Mouse (Mus musculus) retina, embryonic 14.5 days (tissue): ENCODE data around the gene Usp29.
"Not testable (repeated sequence)": the region's sequence is repeated elsewhere in the genome, so short reads cannot be mapped to it uniquely, and the experiment has no call there.

Experiments used
- DNase-seq: peaks from one replicate; pipeline ENCODE4 v3.0.0-alpha.2; 2015; ENCODE audit warnings: low spot score

Usp29 gene

DNA sequence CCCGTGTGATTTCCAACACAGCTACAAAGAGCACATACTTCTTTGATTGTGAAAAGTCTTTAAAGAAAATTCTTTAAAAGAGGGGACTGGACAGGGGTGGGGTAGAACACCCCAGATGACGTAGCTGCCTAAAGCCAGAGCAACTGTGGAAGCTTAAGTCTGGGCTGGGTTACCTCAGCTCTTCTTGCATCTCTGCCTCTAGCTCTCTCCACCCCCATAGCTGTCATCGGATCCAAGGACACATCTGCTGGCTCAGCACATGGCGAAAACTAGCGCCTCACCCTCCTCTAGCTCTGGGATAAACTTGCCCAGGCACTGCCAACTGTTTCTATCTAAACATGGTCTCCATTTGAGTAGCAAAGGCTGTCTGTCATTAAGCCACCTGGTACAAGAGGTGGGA is 34.9 kb downstream of the Usp29 start:
- no peak for DNase-seq

DNA sequence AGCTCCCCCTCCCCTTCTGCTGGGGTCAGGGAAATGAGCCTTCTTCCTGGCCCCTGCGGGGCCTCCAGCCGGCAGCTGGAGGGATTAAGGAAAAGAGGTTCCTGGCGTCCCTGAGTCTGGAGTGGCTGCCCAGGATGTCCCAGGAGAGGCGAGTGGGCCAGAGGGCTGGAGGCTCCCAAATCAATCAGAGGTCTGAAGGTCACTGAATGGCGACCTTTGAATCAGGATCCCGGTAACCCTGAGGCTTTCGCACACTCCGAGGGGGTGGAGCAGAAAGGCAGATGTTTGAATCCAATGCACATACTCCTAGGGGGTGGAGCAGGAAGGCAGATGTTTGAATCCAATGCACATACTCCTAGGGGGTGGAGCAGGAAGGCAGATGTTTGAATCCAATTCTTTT is 39.9 kb downstream of the Usp29 start:
- DNase-seq, result peak; percentile 32

DNA sequence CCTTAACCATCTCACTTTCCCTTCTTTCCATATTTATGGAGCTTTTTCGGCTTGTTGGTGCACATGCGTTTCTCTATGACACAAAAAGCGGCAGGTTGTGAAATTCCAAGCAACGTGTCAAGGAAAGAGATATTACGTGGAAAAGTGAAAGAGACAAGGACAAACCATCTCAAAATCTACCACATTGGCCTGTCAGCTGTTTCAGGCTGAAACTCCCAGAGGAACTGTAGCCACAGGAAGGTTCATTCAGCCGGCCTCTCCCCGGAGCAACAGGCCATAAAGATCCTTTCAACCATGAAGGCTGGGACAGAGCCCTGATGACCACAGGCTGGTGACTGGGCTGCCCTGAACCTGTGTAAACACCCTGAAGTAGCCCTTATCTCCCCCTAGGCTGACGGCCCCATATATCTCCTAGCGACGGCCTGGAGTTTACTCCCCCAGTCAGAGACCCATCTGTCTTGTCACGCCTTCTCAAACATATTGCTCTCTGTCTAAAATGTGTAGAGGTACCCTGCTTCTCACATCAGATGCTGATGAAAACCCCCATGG is 43.6 kb downstream of the Usp29 start:
- not testable (repeated sequence) for DNase-seq

DNA sequence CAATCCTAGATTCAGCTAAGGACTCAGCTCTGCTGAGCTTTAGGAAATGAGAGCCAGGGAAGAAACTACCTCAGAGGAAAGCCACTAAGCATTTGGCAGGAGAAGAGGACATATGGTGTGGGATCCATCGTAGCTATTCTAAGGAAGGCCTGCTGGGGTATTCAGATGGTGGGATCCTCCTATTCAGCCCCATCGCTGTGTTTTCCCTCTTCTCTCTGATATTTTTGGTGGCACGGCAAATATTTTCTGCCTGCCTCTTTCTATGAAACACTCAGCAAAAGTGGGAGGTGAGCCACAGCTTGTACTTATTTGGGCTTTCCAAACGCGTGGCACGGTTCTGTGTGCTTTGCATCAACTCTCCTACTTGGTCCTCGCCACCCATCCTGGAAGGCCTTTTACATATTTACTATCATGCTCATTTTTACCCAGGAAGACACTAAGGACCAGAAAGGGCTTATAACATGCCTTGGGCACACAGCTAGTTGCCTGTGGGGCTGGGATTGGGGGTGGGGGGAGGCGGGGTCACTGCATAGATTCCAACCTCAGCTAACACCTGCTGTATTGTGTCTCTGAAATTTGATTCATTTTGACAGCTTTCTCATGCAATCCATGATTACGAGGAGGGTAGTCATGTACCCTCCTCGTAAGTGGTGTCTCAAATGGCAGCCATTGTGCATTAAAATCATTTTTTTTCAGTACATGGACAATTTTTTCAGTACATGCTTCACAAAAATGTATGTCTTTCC is 46.1 kb downstream of the Usp29 start:
- DNase-seq, result no peak

DNA sequence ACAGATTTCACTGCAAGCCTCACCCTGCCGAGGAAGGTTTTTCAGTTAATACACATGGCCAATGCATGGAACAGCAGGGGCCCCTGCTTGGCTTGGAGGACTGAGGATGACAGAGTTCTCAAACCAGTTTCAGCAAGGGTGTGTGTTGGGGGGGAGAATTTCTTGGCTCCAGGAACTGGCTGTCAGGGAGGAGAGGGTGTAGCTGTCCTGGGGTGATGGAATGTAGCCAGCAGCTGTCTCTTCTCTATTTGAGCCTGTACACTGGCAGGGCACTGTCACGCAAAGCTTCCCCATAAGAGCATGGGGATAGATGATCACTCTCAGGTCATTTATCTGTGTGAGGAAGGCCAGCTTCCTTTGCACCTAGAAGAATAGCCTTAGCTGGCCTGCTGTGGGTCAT is 46.7 kb downstream of the Usp29 start:
- DNase-seq, result no peak

DNA sequence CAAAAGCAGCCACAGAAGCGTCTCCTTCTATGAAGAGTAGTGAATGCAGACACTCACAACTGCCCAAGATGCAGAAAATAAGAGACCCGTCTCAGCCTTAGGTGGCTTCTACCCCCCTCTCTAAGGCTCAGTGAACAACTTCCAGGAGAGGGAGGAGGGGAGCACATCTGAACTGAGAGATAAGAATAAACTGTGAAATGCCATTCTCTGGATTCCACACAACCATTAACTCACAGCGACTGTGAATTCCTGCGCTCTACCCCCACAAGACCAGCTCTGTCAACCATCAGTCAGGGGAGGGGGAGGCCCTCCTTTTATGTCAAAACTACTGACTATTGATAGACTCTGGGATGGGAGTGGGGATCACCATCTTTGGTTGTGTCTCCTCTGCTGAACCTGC is 47.3 kb downstream of the Usp29 start:
- no peak for DNase-seq

DNA sequence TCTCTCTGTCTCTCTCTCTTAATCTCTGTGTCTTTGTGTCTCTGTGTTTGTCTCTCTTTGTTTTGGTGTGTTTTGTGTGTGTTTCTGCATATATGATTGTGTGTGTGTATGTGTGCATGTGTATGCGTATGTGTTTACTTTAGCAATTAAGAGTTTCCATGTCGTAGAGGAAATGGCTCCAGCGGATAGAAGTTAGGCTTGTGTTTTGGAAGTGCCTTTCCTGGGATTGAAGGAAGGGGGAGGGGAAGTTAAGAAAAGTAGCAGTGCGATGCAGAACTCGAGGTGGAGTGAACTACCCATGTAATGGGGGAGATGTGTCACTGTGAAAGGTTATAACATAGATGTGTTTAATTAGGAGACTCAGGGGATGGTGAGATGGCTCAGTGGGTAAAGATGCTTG is 48.8 kb downstream of the Usp29 start:
- no peak for DNase-seq

DNA sequence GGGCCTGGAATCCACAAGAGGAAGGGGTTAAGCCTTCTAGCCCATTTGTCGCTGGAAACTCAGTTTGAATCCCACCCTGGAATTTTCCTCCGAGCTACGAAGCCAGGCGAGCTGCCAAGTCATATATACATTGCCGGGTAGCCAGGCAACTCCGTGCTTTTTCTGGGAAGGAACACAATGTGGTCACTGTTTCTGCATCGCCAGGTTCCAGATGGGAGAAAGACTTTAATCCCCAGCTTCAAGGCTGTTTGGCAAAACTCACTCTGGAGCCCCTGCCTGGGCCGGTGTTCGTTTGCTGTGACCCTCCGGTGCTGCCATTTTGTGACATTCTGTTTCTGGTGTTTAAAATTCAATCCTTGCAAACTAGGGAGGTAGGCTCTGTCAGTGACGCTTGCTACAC is 51.2 kb downstream of the Usp29 start:
- peak; percentile 35 for DNase-seq

DNA sequence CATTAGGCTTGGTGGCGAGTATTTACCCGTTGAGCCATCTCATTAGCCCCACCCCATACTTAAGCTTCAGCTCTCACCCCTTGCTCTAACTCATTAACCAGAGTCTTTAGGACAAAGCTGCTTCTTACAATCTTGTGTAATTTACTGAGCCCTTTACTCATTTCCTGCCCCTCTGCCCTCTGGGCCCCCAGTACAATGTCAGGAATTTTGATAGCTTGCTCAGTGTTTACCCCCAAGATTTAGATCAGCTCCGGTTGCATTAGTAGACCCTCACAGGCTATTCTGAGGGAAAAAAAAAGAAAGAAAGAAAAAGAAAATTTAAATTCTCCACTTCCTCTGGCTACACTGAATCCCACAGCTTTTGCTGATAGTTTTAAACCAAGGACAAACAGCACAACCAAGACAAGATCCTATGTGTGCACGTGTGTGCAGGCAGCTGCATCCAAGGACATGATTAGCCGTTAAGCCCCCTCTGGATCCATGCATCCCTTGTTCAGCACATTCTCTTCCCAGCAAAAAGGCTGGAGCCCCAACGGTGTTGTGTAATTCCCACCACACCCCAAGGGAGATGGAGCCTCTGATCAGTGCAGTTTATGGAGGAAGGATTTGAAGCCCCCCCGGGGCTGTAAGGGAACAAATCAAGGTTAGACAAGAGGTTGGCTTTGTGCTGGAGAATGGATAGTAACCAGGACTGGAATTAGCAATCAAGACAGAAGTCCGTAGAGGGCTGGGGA is 54.1 kb downstream of the Usp29 start:
- DNase-seq, result peak; percentile 68

DNA sequence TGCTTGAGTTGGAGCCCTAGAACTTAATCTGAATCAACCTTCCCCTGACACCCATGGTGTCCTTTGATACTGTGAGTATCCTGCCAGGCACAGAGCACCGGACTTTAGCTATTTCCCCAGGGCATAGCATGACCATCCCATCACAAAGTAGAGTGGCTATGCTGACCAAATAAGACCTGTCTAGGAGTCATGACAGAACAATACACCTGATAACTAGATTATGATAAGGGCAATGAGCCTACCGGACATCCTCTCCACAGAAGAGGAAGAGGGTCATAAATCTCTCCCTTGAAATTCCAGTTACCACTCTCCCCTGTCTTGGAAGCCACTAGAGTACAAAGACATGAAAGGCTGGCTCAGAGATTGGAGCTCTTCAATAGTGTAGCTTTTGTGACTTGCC is 56.6 kb downstream of the Usp29 start:
- DNase-seq, result no peak

DNA sequence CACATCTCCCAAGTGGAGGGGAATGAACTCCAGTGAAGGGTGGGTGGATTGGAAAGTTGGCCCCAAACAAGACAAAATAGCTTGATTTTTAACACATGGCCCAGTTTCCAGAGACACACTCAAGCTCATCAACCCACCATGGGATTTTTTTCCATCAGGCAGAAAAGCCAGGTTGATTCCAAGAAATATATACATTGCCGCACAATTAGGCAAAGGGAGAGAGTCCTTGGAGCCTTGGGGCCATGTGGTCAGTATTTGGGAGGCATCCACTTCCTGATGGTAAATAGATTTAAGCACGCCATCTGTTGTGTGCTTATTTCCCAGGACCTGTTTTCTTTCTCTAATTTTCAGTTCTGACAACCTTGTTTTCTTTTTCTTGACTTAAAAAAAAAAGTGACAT is 57.7 kb downstream of the Usp29 start:
- DNase-seq, result no peak

DNA sequence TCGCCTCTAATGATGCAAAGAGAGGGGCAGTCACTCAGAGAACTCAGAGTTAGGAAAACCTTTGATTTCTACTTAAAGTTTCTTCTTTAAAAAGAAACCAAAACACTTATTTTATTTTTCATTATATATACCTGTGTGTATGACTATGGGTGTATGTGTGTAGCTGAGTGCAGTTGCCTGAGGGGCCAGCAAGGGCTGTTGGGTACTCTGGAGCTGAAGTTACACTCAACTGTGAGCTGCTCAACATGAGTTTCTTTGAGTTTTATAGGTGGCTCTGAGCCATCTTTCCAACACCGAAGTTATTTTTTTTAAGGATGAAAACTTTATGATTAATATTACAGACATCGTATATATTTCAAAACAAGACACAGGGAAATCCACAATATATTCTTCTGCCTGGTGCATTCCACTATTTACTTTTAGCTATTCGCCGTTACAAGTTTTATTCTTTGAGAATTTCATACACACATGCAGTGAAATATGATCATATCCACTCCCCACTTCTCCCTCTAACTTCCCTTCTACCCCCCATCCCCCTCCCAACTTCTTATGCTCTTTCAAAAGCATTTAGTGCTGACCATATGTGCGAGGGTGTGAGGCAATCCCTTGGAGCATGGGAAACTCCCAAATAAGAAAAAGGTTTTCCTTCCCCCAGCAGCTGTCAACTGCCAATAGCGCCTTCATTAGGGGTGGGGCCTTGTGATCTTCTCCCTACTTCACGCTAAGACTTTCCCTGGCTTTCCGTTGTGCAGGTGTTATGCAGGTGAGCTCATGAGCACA is 61.1 kb downstream of the Usp29 start:
- no peak for DNase-seq

DNA sequence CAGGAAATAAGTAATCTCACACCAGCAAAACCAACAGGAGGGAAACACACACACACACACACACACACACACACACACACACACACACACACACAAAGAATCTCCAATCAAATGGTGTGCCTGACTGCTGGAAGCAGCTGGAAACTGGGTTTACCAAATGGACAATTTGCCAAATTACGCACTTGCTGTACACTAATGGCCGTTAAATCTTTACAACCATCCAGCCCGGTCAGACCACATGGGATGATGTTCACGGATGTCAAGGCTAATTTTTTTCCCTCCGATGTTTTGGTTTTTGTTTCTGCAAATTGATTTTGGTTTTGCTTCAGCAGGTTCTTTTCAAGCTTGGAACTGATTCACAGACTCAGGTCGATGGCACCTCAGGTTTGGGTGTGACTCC is 62.9 kb downstream of the Usp29 start:
- DNase-seq, result no peak

DNA sequence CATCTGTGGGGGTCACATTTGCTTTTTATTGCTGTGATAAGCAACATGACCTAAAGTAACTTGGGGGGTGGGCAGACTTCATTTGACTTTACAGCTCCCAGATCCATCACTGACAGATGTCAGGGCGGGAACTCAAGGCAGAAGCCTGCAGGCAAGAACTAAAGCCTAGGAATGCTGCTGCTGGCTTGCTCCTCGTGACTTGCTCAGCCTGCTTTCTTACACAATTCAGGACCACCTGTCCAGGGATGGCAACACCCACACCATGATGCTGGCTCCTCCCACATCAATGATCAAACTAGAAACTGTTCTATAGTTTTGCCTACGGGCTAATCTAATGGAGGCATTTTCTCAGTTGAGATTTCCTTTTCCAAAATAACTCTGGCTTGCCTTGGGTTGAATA is 63.4 kb downstream of the Usp29 start:
- no peak for DNase-seq

DNA sequence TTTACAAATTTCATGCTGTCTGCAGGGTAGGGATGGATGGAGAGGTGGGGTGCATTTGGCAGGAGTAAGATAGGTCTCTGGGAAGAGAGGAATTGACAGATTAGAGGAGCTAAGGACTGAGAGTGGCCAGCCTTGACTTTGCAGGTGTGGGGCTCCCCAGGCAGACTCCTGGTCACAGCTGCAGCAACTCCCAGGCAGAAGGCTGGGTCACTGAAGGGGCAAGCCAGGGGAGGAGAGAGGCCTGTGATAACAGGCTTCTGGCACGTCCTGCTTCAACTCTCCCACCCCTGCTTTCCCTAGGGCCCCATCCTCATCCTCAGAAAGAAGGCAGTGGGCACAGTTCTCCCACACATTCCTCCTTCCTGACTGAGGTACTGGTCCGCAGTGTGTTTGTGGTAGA is 67.0 kb downstream of the Usp29 start:
- no peak for DNase-seq

DNA sequence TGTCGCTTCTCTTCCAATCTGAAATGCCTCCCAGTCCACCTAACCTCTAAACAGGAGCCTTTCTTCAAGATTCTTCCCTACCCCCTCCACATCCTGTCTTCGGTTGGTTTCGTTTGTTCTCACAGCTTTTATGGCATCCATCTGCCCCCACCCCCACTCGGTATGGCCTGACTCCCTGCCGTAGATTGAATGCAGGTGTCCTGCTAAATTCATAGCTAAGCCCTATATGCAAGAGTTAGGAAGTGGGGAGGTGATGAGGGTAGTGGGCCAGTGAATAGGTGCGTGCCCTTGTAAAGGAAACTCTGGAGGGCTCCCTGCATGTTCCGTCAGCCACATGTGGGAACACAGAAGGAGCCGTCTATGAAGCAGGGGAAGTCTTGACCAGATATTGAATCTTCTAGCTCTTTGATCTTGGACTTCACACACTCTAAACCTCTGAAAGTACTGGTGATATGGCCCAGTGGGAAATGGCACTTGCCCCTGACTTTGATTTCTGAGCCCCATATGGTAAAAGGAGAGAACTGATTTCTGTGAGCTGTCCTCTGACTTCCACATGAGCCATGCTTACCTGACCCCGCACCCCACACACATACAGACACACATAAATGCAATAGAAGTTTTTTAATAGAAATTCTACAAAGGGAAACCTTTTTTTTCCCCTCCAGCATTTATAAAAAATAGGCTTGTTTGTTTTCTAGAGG is 68.9 kb downstream of the Usp29 start:
- no peak for DNase-seq

DNA sequence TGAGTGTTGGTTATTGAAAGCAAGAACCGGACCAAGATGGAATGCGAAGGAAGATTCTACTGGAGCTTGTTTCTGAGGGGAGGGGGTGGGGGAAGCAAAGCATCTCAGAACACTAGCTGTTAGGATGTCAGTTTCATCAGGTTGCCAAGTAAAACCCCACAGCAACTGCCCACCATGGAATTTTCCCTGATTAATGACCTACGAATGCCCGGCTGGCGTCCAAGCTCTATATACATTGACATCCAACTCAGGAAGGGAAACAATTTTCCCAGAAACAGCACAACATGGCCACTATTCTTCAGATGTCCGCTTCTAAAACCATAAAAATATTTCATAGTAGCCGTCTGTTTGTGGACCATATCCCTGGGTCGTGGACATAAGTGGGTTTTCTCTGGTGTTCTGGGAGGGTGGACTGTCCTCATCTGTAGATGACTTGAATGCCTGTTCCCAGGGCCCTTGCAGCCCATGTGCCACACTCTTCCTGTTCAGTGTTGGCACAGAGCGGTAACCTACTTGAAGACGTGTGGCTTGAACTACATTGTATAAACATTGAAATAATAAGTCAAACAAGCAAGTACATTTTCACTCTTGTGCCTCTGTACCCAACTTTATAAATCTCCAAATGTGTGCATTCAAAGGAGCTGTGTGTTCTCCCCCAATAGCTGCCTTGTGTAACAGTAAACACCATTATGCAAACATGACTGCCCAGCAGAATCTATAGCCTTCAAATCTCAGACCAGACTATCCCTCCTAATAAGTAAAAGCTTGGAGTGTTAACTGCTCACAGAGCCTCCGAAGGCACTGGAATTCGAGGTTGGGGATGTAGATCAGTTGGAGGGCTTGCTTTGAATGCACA is 70.4 kb downstream of the Usp29 start:
- no peak for DNase-seq

DNA sequence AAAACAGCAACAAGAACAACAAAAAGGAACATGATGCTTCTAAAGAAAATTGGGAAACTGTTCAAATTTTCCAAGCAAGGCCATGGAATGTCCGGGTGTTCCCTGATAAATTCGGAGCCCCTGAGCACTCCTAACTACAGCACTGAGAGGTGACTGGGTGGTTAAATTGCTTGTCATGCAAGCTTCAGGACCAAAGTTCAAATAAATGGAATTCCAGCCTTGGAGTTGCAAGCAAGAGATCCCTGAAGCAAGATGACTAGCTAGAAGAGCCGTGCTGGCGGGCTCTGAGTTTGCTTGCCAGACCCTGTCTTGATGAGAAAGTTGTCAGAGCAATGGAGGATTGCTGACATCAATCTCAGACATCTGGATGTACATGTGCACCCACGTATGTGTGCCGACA is 71.3 kb downstream of the Usp29 start:
- DNase-seq, result no peak

DNA sequence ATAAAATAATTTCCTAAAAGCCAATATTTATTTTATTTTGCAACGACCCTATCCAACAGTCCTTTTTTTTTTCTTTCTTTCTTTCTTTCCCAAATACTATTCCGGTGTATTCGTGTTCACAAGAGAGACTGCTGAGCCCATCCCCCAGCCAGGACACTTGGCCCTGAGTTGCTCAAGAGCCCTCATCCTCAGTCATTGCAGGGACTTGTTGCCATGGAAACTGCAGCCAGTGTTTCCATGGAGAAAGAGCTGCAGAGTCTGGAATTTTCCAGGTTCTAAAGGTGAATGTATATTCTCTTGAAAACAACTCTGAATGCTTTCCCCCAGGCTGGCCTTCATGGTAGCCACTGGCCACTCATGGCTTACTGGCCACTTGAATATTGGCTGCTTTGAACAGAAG is 80.2 kb downstream of the Usp29 start:
- peak; percentile 21 for DNase-seq

DNA sequence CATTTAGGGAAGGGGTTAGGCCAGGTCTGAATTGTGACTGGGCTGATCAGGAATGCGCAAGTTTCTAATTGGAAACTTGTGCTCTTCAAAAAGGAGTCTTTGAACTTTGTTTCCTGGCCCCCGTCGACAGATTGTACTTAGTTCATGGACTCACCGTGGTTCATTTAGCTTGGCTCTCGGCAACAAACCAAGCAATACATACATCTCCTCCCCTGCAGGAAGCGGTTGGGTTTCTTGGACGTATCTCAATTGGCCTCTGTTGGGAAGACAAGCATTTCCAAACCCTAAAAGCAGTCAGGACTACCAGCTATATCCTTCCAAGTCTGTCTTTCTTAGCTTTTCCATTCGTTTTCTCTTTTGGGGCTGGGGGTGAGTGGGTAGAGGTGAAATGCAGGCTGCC is 84.6 kb downstream of the Usp29 start:
- DNase-seq, result no peak

DNA sequence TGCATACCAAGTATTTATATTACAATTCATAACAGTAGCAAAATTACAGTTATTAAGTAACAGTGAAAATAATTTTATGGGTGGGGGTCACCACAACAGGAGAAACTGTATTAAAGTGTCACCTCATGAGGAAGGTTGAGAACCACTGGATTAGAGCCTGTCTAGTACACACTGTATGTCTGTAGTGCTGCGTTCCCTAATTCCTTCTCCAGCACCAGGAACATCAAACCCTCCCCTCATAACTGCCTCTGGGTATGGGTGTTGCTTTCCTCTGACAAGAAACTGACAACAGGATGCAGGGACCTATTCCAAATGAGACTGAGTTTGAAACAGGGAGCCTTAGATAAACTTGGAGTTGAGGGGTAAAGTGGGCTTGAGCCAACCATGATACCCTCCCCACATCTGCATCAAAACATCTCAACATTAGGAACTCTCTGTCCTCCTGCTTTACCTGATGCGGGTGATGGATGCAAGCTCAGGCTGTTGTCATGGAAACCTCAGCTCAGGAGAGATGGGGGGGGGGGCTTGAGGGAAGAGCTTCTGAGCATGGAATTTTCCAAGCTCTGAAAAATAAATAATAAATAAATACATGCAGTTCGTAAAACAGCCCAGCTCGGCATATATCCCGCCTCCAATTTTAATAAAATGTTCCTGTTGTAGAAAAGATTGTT is 86.5 kb downstream of the Usp29 start:
- DNase-seq, result no peak
